Mouse (Mus musculus) kidney, postnatal 0 days (tissue): ENCODE measurements around the gene Top1. TPM values are rescaled to one million over a fixed set of nuclear protein-coding genes. Genes with fewer than 3 reads are reported as not detected.
A peak's percentile ranks its signal among the peaks of the same experiment; 100 is the strongest.

ENCODE experiments used
- ATAC-seq: fragments of 200-750 bp; cut with Nextera tagmentation; replicated peaks from 2 replicates; pipeline ENCODE4 v1.8.0; 2017; ENCODE audit warnings: low read depth, moderate number of reproducible peaks, moderate TSS enrichment, moderate library complexity; ENCODE audit not compliant: low FRiP score
- DNase-seq: peaks from one replicate; pipeline ENCODE4 v3.0.0-alpha.2; 2016; ENCODE audit warnings: low spot score
- H3K27ac ChIP-seq: fragments of 300-500 bp; sonication (generic); 2 replicates; pipeline ENCODE4 v1.5.1; 2014; ENCODE audit warnings: mild to moderate bottlenecking
- H3K27me3 ChIP-seq: fragments of 300-500 bp; sonication (generic); 2 replicates; pipeline ENCODE4 v1.6.1; 2014; ENCODE audit warnings: low read length, mixed read lengths; ENCODE audit not compliant: insufficient read depth
- H3K36me3 ChIP-seq: fragments of 300-500 bp; sonication (generic); 2 replicates; pipeline ENCODE4 v1.6.1; 2014; ENCODE audit warnings: low read length, mixed read lengths; ENCODE audit not compliant: insufficient read depth
- H3K4me1 ChIP-seq: fragments of 300-500 bp; sonication (generic); replicated peaks from 2 replicates; pipeline ENCODE4 v1.6.1; 2014; ENCODE audit warnings: antibody characterized with exemption, low read length, mixed read lengths; ENCODE audit not compliant: insufficient read depth
- H3K4me2 ChIP-seq: fragments of 300-500 bp; sonication (generic); 2 replicates; pipeline ENCODE4 v1.6.1; 2014; ENCODE audit warnings: mild to moderate bottlenecking, low read length, moderate library complexity, mixed read lengths
- H3K4me3 ChIP-seq: fragments of 300-500 bp; sonication (generic); replicated peaks from 2 replicates; pipeline ENCODE4 v1.5.1; 2014; ENCODE audit warnings: low read depth, low read length
- H3K9ac ChIP-seq: fragments of 300-500 bp; sonication (generic); 2 replicates; pipeline ENCODE4 v1.6.1; 2014; ENCODE audit warnings: low read depth, low read length
- H3K9me3 ChIP-seq: fragments of 300-500 bp; sonication (generic); replicated peaks from 2 replicates; pipeline ENCODE4 v1.6.1; 2016; ENCODE audit warnings: low read length, inconsistent platforms, mixed read lengths
- CTCF ChIP-seq: IDR thresholded peaks from 2 replicates; pipeline ENCODE4 v1.5.1; 2016; ENCODE audit warnings: antibody characterized with exemption, low read depth, mild to moderate bottlenecking, moderate library complexity
- WGBS: fragments of 180-500 bp; shearing (Covaris S2); extraction: QIAGEN DNeasy Blood & Tissue Kit; methylation state at CpG from one replicate; pipeline ENCODE4 v1.1.7; 2014; 5-methylcytosine and 5-hydroxymethylcytosine counted together
- polyA plus RNA-seq: library from polyadenylated mRNA; unstranded; fragments of >200 nt; fragmentation: Nextera tagmentation; extraction: Ambion mirVana; gene quantifications from 2 replicates; pipeline ENCODE4 v1.2.1, GENCODE M21; 2015

Gene Top1
- polyA plus RNA-seq, 1 experiment from 2014 or later, result 56.2 TPM

- TF ChIP-seq CTCF, result no peak
- H3K36me3 ChIP-seq, result no peaks in the 10 kb centered on the region
- WGBS, result 89% methylated on average over 6 of the region's 6 CpGs
- H3K4me1 ChIP-seq, result peaks cover 7% of the 10 kb centered on the region
- no peak overlapping the region for H3K4me2 ChIP-seq
- DNase-seq (no peak), ATAC-seq (no peak)
- H3K9me3 ChIP-seq, result no peaks in the 10 kb centered on the region
- H3K9ac ChIP-seq, result no peak overlapping the region
- H3K27me3 ChIP-seq, result no peaks in the 10 kb centered on the region
- no peak overlapping the region for H3K27ac ChIP-seq
- no peak overlapping the region for H3K4me3 ChIP-seq
These were observed 27.9 kb upstream of the Top1 start for GRCm38 (mm10) chr2:160617741-160618140.

- Histone ChIP-seq H3K9ac (no peak overlapping the region), H3K27ac (no peak overlapping the region), H3K4me3 (no peak overlapping the region), H3K27me3 (no peaks in the 10 kb centered on the region), H3K9me3 (no peaks in the 10 kb centered on the region), H3K4me1 (peaks cover 7% of the 10 kb centered on the region), H3K36me3 (no peaks in the 10 kb centered on the region), H3K4me2 (no peak overlapping the region)
- TF ChIP-seq CTCF, result no peak
- DNase-seq (no peak), ATAC-seq (no peak)
- WGBS, result 41% methylated on average over 6 of the region's 6 CpGs
These were observed 27.0 kb upstream of the Top1 start for GRCm38 (mm10) chr2:160618619-160619220.

GRCm38 (mm10) chr2:160619300-160619699 lies 26.4 kb upstream of the Top1 start:
- Histone ChIP-seq H3K27me3 (no peaks in the 10 kb centered on the region), H3K9me3 (no peaks in the 10 kb centered on the region), H3K36me3 (no peaks in the 10 kb centered on the region), H3K4me2 (no peak overlapping the region), H3K4me1 (peaks cover 7% of the 10 kb centered on the region), H3K4me3 (no peak overlapping the region), H3K27ac (no peak overlapping the region), H3K9ac (no peak overlapping the region)
- TF ChIP-seq CTCF, result no peak
- 81% methylated on average over 5 of the region's 5 CpGs for WGBS
- ATAC-seq (no peak), DNase-seq (no peak)

- TF ChIP-seq CTCF, result no peak
- H3K4me2 ChIP-seq, result no peak overlapping the region
- WGBS, result 50% methylated on average over 9 of the region's 9 CpGs
- no peak overlapping the region for H3K4me3 ChIP-seq
- H3K9me3 ChIP-seq, result no peaks in the 10 kb centered on the region
- ATAC-seq, result no peak; the same call in 1 of the 2 replicates
- H3K36me3 ChIP-seq, result no peaks in the 10 kb centered on the region
- H3K9ac ChIP-seq, result no peak overlapping the region
- peak; percentile 77 for DNase-seq
- H3K27ac ChIP-seq, result no peak overlapping the region; the same call in 1 of the 2 replicates
- H3K27me3 ChIP-seq, result no peaks in the 10 kb centered on the region
- peaks cover 7% of the 10 kb centered on the region for H3K4me1 ChIP-seq
These were observed 25.9 kb upstream of the Top1 start for GRCm38 (mm10) chr2:160619831-160620230.

GRCm38 (mm10) chr2:160620279-160620963 lies 25.3 kb upstream of the Top1 start:
- ATAC-seq (no peak), DNase-seq (no peak)
- Histone ChIP-seq H3K36me3 (no peaks in the 10 kb centered on the region), H3K9me3 (no peaks in the 10 kb centered on the region), H3K4me2 (no peak overlapping the region), H3K27me3 (no peaks in the 10 kb centered on the region), H3K9ac (no peak overlapping the region), H3K27ac (no peak overlapping the region; the same call in none of the 2 replicates), H3K4me3 (no peak overlapping the region), H3K4me1 (peaks cover 7% of the 10 kb centered on the region)
- WGBS, result 74% methylated on average over 6 of the region's 6 CpGs
- TF ChIP-seq CTCF, result no peak

- WGBS, result 65% methylated on average over 11 of the region's 11 CpGs
- Histone ChIP-seq H3K36me3 (no peaks in the 10 kb centered on the region), H3K4me1 (peaks cover 7% of the 10 kb centered on the region), H3K27ac (peak overlapping the region; percentile 78), H3K4me2 (no peak overlapping the region), H3K9ac (no peak overlapping the region), H3K4me3 (no peak overlapping the region), H3K27me3 (no peaks in the 10 kb centered on the region), H3K9me3 (no peaks in the 10 kb centered on the region)
- no peak for ATAC-seq
- DNase-seq, result no peak
- TF ChIP-seq CTCF, result no peak
These were observed 24.7 kb upstream of the Top1 start for GRCm38 (mm10) chr2:160621001-160621448.
